Mouse (Mus musculus): ENCODE measurements around the gene Zfp667.

DNA sequence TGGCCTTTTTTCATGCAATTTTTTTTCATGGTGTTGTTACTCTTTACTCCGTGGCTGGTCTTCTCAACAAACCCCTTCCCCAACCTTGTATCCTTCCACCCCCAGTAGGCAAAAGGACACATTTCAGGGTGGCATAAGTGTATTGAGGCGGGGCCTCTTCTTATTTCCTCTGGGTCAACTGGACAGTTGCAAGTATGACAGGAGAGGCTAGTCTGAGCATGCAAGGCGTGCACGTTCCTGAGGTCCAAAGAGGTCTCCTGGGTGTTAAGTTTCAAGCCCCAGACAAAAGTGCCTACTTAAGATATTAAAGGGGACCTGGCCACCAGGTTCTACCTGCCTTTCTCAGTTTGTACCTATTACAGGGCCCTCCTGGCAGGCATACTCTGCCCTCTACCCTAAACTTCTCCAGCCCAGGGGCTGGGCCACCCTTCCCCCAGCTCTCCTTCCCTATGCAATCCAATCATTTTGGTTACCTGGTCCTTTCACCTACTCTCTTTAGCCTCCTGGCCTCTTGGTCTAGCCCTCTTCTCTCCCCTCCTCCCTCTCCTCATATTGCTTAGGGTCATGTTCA lies 1.9 kb upstream of the Zfp667 start:
- TF ChIP-seq CTCF (IDR thresholded peaks at IDR 0.05; ENCODE audit: low read depth, low read length) (no peak), TAL1 (conservative IDR thresholded peaks at IDR 0.05; ENCODE audit: low read depth, low read length) (no peak), GATA1 (IDR thresholded peaks at IDR 0.05; ENCODE audit: borderline replicate concordance, low read length) (no peak)

Data from G1E (cell line).